Mouse (Mus musculus) liver, embryonic 14.5 days (tissue): ENCODE measurements around the gene Mocs2.

Experiments
- CTCF ChIP-seq: IDR thresholded peaks from 2 replicates; pipeline ENCODE4 v1.5.1; 2016; ENCODE audit warnings: antibody characterized with exemption, low read depth, control low read depth
- EP300 ChIP-seq: IDR thresholded peaks from 2 replicates; pipeline ENCODE4 v1.6.1; 2016; ENCODE audit warnings: antibody characterized with exemption, low read depth

GRCm38 (mm10) chr13:114793250-114794030, 24.6 kb upstream of the Mocs2 start:
- TF ChIP-seq CTCF = peak; percentile 43; the same call in 1 of the 2 replicates
- TF ChIP-seq EP300 = no peak
